Mouse (Mus musculus) heart, embryonic 13.5 days (tissue): ENCODE measurements around the gene Kank1. TPM values are rescaled to one million over a fixed set of nuclear protein-coding genes. Genes with fewer than 3 reads are reported as not detected.

Source experiments
- ATAC-seq: fragments of 200-750 bp; cut with Nextera tagmentation; 2 replicates; pipeline ENCODE4 v1.8.0; 2017; ENCODE audit warnings: moderate TSS enrichment; ENCODE audit not compliant: insufficient number of reproducible peaks, low FRiP score, low TSS enrichment; ENCODE audit errors: extremely low read depth
- H3K27ac ChIP-seq: fragments of 300-500 bp; sonication (generic); replicated peaks from 2 replicates; pipeline ENCODE4 v1.5.1; 2015; ENCODE audit warnings: moderate library complexity, mild to moderate bottlenecking, inconsistent platforms
- H3K27me3 ChIP-seq: fragments of 300-500 bp; sonication (generic); replicated peaks from 2 replicates; pipeline ENCODE4 v1.6.1; 2015; ENCODE audit warnings: mild to moderate bottlenecking, inconsistent platforms
- H3K36me3 ChIP-seq: fragments of 300-500 bp; sonication (generic); 2 replicates; pipeline ENCODE4 v1.6.1; 2015; ENCODE audit warnings: mild to moderate bottlenecking, inconsistent platforms
- H3K4me1 ChIP-seq: fragments of 300-500 bp; sonication (generic); 2 replicates; pipeline ENCODE4 v1.6.1; 2015; ENCODE audit warnings: inconsistent platforms
- H3K4me2 ChIP-seq: fragments of 300-500 bp; sonication (generic); 2 replicates; pipeline ENCODE4 v1.6.1; 2015; ENCODE audit warnings: inconsistent platforms, mild to moderate bottlenecking, moderate library complexity
- H3K4me3 ChIP-seq: fragments of 300-500 bp; sonication (generic); 2 replicates; pipeline ENCODE4 v1.5.1; 2015; ENCODE audit warnings: moderate library complexity, mild to moderate bottlenecking, inconsistent platforms
- H3K9ac ChIP-seq: fragments of 300-500 bp; sonication (generic); 2 replicates; pipeline ENCODE4 v1.6.1; 2015; ENCODE audit warnings: inconsistent platforms, mild to moderate bottlenecking, moderate library complexity
- H3K9me3 ChIP-seq: fragments of 300-500 bp; sonication (generic); 2 replicates; pipeline ENCODE4 v1.6.1; 2016; ENCODE audit warnings: inconsistent platforms
- WGBS: fragments of 180-500 bp; shearing (Covaris S2); methylation state at CpG from one replicate; pipeline ENCODE4 v1.1.7; 2015; ENCODE audit warnings: mixed read lengths; 5-methylcytosine and 5-hydroxymethylcytosine counted together
- polyA plus RNA-seq: library from polyadenylated mRNA; unstranded; fragments of >200 nt; fragmentation: Nextera tagmentation; extraction: Ambion mirVana; gene quantifications from 2 replicates; pipeline ENCODE4 v1.2.1, GENCODE M21; 2015

The Kank1 gene
- polyA plus RNA-seq, 1 experiment from 2014 or later: 45.7 TPM

GRCm38 (mm10) chr19:25428338-25428962, 191.7 kb downstream of the Kank1 start:
- peaks cover 97% of the 10 kb centered on the region for H3K36me3 ChIP-seq
- 84% methylated on average over 13 of the region's 13 CpGs for WGBS

DNA sequence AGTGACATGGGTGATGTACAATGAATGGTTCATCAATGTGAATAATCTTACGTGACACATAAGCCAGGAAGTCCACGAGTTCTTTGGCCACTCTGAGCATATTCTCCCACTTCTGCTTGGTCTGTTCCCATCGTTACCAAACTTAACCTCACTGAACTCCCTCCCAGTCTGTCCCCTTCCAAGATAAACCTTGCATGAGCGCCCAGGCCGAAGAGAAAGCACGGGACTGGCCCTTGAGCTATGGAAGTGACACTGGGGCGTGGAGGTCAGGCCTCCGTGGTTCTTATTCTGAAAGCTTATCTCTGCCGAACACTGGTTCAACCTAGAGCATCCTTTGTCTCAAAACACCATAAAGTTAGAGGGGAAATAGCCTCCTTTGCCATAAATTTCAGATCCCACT, 194.7 kb downstream of the Kank1 start:
- WGBS: 57% methylated on average over 9 of the region's 9 CpGs
- Histone ChIP-seq H3K9me3 (no peaks in the 10 kb centered on the region), H3K27me3 (no peaks in the 10 kb centered on the region), H3K4me2 (no peak overlapping the region), H3K9ac (no peak overlapping the region), H3K36me3 (peaks cover 95% of the 10 kb centered on the region), H3K4me1 (peaks cover 34% of the 10 kb centered on the region), H3K4me3 (no peak overlapping the region), H3K27ac (no peak overlapping the region)
- no peak for ATAC-seq

More at GRCm38 (mm10) chr19:25428338-25428962, 191.7 kb downstream of the Kank1 start:
- Histone ChIP-seq H3K4me3 (no peak overlapping the region), H3K4me2 (no peak overlapping the region), H3K27me3 (no peaks in the 10 kb centered on the region), H3K4me1 (peaks cover 37% of the 10 kb centered on the region), H3K9me3 (no peaks in the 10 kb centered on the region), H3K9ac (no peak overlapping the region), H3K27ac (0 out of 2 replicates have a peak overlapping the region, but pooled peaks have one; percentile 40)
- ATAC-seq: no peak

DNA sequence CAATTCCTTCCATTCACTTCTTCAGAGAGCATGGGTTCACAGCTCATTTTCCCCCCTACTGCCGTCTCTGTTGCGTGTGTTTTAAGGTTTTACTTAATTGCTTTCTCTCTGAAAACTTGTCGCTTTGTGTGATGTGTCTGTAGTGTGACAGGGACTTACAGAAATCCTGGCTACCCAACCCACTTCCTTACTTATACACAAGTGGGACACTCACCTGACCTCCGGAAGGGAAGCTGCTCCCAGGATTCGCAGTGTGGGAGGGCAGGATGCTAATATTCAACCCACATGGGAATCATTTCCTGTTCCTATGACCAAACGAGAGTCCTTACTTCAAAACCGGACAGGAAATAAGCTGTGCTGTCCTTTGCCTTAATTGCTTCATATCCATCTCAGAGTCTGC, 195.1 kb downstream of the Kank1 start:
- H3K9me3 ChIP-seq: no peaks in the 10 kb centered on the region
- H3K36me3 ChIP-seq: peaks cover 95% of the 10 kb centered on the region

DNA sequence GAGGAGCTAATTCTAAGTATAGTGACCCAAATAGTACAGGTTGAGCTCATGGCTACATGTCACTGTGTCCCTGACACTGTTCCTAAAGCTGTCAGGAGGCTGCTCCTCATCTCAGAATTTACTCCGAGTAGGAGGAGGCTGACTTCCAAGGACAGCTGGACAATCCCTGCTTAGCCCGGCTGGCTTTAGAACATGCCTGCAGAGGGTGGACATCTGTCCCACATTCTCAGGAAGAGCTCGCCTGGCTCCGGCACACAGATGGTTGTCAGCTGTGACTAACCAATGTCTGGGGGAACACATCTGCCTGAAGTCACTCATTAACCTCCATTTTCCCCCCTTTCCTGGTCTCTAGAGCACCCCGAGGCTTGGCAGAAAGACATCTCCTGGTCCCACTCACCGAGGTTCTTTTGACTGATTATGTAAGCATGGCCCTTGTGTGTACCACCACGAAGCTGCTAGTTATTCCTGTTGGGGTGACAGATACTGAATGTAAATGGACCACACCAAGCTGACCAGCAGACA, 196.5 kb downstream of the Kank1 start:
- Histone ChIP-seq H3K4me1 (peaks cover 21% of the 10 kb centered on the region), H3K4me2 (no peak overlapping the region), H3K36me3 (peaks cover 83% of the 10 kb centered on the region), H3K27ac (no peak overlapping the region), H3K27me3 (no peaks in the 10 kb centered on the region), H3K9me3 (no peaks in the 10 kb centered on the region), H3K4me3 (no peak overlapping the region), H3K9ac (no peak overlapping the region)
- WGBS: 73% methylated on average over 7 of the region's 7 CpGs
- no peak for ATAC-seq

More for the DNA sequence above, 195.1 kb downstream of the Kank1 start:
- no peak for ATAC-seq
- Histone ChIP-seq H3K4me2 (no peak overlapping the region), H3K4me3 (no peak overlapping the region), H3K27me3 (no peaks in the 10 kb centered on the region), H3K4me1 (peaks cover 34% of the 10 kb centered on the region), H3K9ac (no peak overlapping the region), H3K27ac (no peak overlapping the region)
- 76% methylated on average over 7 of the region's 7 CpGs for WGBS

- Histone ChIP-seq H3K4me1 (peaks cover 17% of the 10 kb centered on the region), H3K9me3 (no peaks in the 10 kb centered on the region), H3K9ac (no peak overlapping the region), H3K27me3 (no peaks in the 10 kb centered on the region), H3K27ac (peak overlapping the region; percentile 37), H3K4me3 (no peak overlapping the region), H3K4me2 (no peak overlapping the region), H3K36me3 (peaks cover 72% of the 10 kb centered on the region)
- 81% methylated on average over 7 of the region's 7 CpGs for WGBS
- no peak for ATAC-seq
Observed at GRCm38 (mm10) chr19:25434345-25434744, 197.6 kb downstream of the Kank1 start.

GRCm38 (mm10) chr19:25434795-25435194, 198.0 kb downstream of the Kank1 start:
- H3K36me3 ChIP-seq: peaks cover 67% of the 10 kb centered on the region

GRCm38 (mm10) chr19:25435412-25435811, 198.6 kb downstream of the Kank1 start:
- H3K4me2 ChIP-seq: no peak overlapping the region
- H3K36me3 ChIP-seq: peaks cover 61% of the 10 kb centered on the region
- no peak overlapping the region for H3K4me3 ChIP-seq
- no peaks in the 10 kb centered on the region for H3K9me3 ChIP-seq
- peak overlapping the region; percentile 37; the same call in 1 of the 2 replicates for H3K27ac ChIP-seq
- ATAC-seq: no peak
- no peak overlapping the region for H3K9ac ChIP-seq
- WGBS: 34% methylated on average over 5 of the region's 5 CpGs
- no peaks in the 10 kb centered on the region for H3K27me3 ChIP-seq
- H3K4me1 ChIP-seq: peaks cover 17% of the 10 kb centered on the region

More at GRCm38 (mm10) chr19:25434795-25435194, 198.0 kb downstream of the Kank1 start:
- Histone ChIP-seq H3K27me3 (no peaks in the 10 kb centered on the region), H3K4me3 (no peak overlapping the region), H3K9ac (no peak overlapping the region), H3K9me3 (no peaks in the 10 kb centered on the region), H3K27ac (peak overlapping the region; percentile 37), H3K4me1 (peaks cover 17% of the 10 kb centered on the region), H3K4me2 (no peak overlapping the region)
- ATAC-seq: no peak
- WGBS: 62% methylated on average over 6 of the region's 6 CpGs

DNA sequence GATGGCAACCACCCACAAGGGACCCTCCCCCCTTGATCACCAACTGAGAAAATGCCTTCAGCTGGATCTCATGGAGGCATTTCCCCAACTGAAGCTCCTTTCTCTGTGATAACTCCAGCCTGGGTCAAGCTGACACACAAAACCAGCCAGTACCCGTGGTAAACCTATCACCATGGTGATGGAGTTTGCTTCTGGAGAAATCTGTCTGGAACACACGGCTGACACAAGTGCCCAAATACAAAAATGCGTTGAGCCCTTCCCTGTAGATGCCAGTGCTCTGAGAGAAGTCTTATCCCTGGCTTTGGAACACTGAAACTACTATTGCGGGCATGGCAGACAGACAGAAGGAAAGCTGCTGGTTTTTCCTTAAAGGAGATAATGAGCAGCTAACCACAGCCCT, 199.4 kb downstream of the Kank1 start:
- no peaks in the 10 kb centered on the region for H3K27me3 ChIP-seq
- no peak overlapping the region for H3K9ac ChIP-seq
- H3K27ac ChIP-seq: peak overlapping the region; percentile 60
- H3K4me1 ChIP-seq: peaks cover 20% of the 10 kb centered on the region
- 61% methylated on average over 4 of the region's 4 CpGs for WGBS
- no peaks in the 10 kb centered on the region for H3K9me3 ChIP-seq
- ATAC-seq: no peak
- H3K36me3 ChIP-seq: peaks cover 53% of the 10 kb centered on the region
- H3K4me3 ChIP-seq: no peak overlapping the region
- no peak overlapping the region for H3K4me2 ChIP-seq

GRCm38 (mm10) chr19:25436789-25437650, 200.2 kb downstream of the Kank1 start:
- H3K4me2 ChIP-seq: no peak overlapping the region
- peak overlapping the region; percentile 60 for H3K27ac ChIP-seq
- H3K9ac ChIP-seq: no peak overlapping the region
- H3K4me1 ChIP-seq: peaks cover 17% of the 10 kb centered on the region
- H3K4me3 ChIP-seq: no peak overlapping the region
- H3K27me3 ChIP-seq: no peaks in the 10 kb centered on the region
- peaks cover 45% of the 10 kb centered on the region for H3K36me3 ChIP-seq
- ATAC-seq: no peak
- WGBS: 77% methylated on average over 20 of the region's 20 CpGs
- no peaks in the 10 kb centered on the region for H3K9me3 ChIP-seq

- 80% methylated on average over 6 of the region's 6 CpGs for WGBS
- H3K27me3 ChIP-seq: no peaks in the 10 kb centered on the region
- ATAC-seq: no peak
Observed at GRCm38 (mm10) chr19:25438246-25438645, 201.5 kb downstream of the Kank1 start.

GRCm38 (mm10) chr19:25439807-25440206, 203.0 kb downstream of the Kank1 start:
- no peak overlapping the region for H3K4me2 ChIP-seq
- 77% methylated on average over 6 of the region's 6 CpGs for WGBS
- H3K4me1 ChIP-seq: peaks cover 24% of the 10 kb centered on the region
- no peak overlapping the region for H3K27ac ChIP-seq
- no peaks in the 10 kb centered on the region for H3K27me3 ChIP-seq
- H3K36me3 ChIP-seq: peaks cover 22% of the 10 kb centered on the region
- no peak overlapping the region for H3K4me3 ChIP-seq
- no peaks in the 10 kb centered on the region for H3K9me3 ChIP-seq
- no peak overlapping the region for H3K9ac ChIP-seq
- ATAC-seq: no peak

More at GRCm38 (mm10) chr19:25438246-25438645, 201.5 kb downstream of the Kank1 start:
- no peak overlapping the region for H3K9ac ChIP-seq
- no peak overlapping the region for H3K27ac ChIP-seq
- H3K4me1 ChIP-seq: peaks cover 25% of the 10 kb centered on the region
- no peaks in the 10 kb centered on the region for H3K9me3 ChIP-seq
- H3K36me3 ChIP-seq: peaks cover 33% of the 10 kb centered on the region
- no peak overlapping the region for H3K4me3 ChIP-seq
- no peak overlapping the region for H3K4me2 ChIP-seq
